Mouse (Mus musculus) olfactory bulb, adult 2 months (tissue): ENCODE measurements around the gene Jup.

Source experiments
- CTCF ChIP-seq: fragments of 200-500 bp; IDR thresholded peaks from 2 replicates; pipeline ENCODE4 v1.5.1; 2012; ENCODE audit warnings: low read depth, mild to moderate bottlenecking, low read length, moderate library complexity; ENCODE audit not compliant: insufficient read depth
- POLR2A ChIP-seq: fragments of 200-500 bp; IDR thresholded peaks from 2 replicates; pipeline ENCODE4 v1.6.1; 2012; ENCODE audit warnings: mild to moderate bottlenecking, low read depth, low read length, moderate library complexity; ENCODE audit not compliant: insufficient read depth

DNA sequence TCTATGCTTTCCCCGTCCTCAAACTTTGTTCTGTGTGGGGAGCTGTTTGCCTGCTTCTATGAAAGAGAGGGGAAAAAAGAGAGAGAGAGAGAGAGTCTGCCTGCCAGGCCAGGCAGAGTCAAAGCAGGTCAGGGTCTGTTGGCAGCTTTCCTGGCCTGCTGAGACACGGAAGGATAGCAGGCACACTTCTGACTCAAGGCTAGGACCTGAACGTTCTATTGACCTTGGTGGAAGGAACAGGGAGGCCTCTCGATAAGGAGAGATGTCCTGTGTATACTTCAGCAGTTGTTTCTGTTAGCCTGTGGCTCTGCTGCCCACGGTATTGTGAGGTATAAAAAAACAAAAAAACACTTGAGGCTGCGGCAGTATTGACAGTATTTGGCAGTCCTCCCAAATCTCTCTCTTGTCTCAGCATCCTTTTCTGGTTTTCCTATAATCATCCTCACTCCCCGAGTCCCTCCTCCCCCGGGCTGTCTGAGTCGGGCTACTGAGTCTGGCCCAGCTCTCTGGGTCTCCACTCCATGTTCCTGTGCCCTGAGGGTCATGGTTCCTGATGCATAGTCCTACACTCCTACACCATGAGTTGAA lies 31.1 kb upstream of the Jup start:
- TF ChIP-seq POLR2A (no peak), CTCF (no peak)
